Mouse (Mus musculus): Measurements from ENCODE around the gene Herc4. TPM values are rescaled to one million over a fixed set of nuclear protein-coding genes. Genes with fewer than 3 reads are reported as not detected.

Gene Herc4
- 10 to 100 TPM; 18.1 to 20.6 TPM for total RNA-seq (2021)
- long read RNA-seq, experiment 1, transcript Herc4-208 (26 exons, 3,914 nt), result major isoform, 5 of 16 reads
- long read RNA-seq, experiment 1, transcript Herc4-201 (25 exons, 3,898 nt), result major isoform, 5 of 16 reads
- long read RNA-seq, experiment 1, partial matches to known transcripts, result 2 of 16 reads
- long read RNA-seq, experiment 1, other reads (novel, unspliced or antisense), result 4 of 16 reads
- long read RNA-seq, experiment 2, transcript Herc4-201 (25 exons, 3,898 nt), result major isoform, 10 of 17 reads
- long read RNA-seq, experiment 2, partial matches to known transcripts, result 1 of 17 reads
- long read RNA-seq, experiment 2, other reads (novel, unspliced or antisense), result 3 of 17 reads

DNA sequence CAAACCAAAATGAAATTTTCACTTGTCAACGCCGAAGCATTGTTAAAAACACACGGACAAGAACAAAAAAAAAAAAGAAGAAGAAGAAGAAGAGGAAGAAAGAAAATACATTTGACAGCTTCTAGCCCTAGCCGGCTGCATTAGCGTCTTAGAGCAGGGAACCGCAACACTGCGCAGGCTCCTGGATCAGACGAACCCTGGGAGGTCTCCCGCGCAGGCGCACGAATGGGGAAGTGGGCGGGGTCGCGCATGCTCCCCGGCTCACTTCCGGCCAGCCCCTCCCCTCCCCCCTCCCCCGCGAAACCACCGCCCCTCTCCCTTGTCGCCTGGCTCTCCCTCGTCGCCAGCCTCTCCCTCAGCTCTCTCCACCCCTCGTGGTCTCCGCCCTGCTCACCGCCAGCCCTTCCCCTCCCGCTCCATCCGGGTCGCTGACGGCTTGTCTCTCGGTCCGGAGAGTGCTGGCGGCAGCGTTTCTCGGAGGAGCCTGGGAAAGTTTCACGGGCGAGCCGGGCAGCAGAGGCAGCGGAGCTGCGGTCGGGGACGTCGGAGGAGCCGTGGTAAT is at the start of gene Herc4:
Gene Herc4, plus strand, starts transcription at position 318 of the 562 bp plus-strand sequence.
- peak; percentile 95 for DNase-seq
- intact Hi-C loops (cut with DNase I; ENCODE audit: low total_unique reads), result no loop called here

DNA sequence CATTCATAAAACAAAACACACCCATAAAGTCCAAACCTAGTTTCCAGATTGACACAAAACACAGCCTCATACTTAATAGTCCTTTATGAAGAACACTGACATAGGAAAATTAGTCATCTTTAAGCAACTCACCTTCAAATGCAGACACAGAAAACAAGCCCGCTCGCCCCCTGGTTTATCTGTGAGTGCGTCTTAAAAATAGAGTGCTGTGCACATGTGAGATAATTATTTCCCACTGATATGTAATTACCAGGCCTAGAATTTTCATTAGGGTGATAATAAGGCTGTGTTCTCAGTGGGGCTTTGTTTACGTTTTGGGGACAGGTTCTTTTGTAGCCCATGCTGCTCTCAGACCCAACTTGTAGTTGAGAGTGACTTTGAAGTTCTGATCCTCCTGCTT is 44.6 kb upstream of the Herc4 start:
- intact Hi-C loops (cut with DNase I; ENCODE audit: low total_unique reads), result no loop called here
- no peak for DNase-seq

DNA sequence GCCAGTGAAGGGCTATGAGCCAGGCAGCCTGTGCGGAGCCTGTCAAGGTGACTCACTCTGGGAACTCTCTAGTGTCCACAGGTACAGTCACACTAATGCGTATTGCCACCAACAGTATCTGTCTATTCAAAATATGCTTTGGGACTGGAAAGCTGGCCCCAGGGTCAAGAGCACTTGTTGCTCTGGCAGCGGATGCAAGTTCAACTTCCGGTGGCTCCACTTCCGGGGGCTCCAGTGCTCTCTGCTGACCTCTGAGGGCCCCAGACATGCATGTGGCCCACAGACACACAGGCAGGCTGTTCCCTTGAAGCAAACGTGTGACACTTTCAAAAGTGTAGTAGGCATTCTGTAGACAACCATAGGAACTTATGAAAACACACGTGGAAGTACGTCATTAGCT is 42.1 kb upstream of the Herc4 start:
- intact Hi-C loops (cut with DNase I; ENCODE audit: low total_unique reads), result no loop called here
- DNase-seq, result no peak

DNA sequence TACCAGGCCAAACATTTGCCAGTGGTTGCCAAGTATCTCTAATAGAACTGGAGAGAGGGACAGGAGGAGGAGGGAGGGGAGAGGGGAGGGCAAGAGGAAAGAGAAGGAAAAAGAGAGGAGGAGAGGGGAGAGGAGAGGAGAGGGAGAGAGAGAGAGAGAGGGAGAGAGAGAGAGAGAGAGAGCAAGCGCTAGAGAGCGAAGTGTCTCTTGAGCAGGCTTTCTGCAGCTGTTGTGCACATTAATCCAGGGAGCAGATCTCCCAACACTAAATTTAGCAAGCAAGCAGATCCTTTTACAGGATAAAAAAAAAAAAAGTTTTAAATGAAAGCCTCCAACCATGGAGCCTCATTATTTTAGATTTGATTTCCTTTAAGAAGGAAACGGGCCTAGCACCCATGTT is 40.6 kb upstream of the Herc4 start:
- DNase-seq, result no peak
- intact Hi-C loops (cut with DNase I; ENCODE audit: low total_unique reads), result no loop called here

DNA sequence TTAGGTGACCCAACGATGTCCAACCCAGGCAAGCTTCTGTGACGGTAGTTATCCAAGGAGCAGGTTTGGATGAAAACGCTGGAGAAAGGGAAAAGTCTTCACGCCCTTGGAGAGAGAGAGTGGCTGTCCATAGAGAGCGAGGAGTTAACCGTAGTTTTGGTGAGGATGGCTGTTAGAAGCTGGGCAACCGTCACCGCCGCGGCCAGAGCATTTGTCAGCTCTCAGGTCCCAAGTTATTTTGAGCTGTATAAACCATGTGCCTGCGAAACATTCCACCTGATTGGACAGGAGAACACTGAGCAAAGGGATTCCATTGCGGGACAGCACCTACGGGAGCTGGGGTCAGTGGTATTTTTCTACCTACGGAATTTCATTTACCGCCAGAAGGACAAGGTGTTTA is 39.9 kb upstream of the Herc4 start, which contains the start of gene Mypn:
Gene Mypn, minus strand, starts transcription at position 225 of the 400 bp plus-strand sequence.
- peak; percentile 50 for DNase-seq
- intact Hi-C loops (cut with DNase I; ENCODE audit: low total_unique reads), result no loop called here

DNA sequence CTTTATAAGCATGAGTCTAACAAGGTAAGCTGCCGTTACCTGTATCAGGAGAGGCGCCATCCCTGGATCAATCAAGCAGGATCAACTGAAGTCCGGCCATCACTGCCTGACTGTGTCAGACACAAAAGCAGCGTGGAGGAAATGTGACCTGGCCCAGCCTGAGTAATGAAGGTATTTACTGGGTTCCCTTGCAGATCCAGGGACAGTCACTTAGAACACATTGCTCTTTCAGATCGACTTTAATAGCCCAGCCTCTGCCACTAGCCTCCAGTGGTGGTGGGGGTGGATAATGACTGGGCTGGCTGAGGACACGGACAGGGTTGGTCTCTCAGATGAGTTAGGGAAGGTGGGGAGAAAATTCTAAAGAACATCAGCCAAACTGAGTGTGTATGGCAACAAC is 34.7 kb upstream of the Herc4 start:
- no peak for DNase-seq
- intact Hi-C loops (cut with DNase I; ENCODE audit: low total_unique reads), result no loop called here

DNA sequence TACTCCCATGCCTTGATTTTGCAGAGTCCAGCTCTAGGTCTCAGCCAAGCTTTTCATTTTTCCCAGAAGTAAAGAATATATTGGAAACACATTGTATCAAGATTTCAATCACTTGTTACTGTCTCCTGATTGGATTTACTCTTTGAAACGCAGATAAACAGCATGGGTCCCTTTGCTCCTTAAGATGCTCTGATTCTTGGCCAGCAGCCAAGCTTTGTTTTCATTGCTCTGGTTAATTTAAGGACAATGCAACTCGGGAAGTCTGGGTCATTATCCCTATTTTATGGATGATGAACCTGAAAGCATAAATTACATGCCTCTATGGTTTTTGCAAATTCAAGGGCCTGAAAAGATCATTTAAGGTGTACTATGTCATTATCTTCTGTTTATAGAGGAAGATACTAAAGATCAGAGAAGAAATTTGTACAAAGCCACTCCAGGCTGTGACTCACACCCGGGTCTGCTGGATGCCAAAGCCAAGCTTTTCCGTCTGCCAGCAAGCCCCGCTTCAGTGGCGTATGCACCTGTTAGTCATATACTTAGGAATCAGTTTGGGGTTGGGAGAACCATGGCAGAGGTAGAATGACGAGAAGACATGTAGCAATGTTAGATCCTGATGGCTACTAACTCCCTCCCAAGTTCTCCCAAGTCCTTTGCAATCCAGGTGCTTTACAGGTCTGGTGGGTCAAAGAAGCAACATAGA is 22.4 kb upstream of the Herc4 start:
- intact Hi-C loops (cut with DNase I; ENCODE audit: low total_unique reads), result no loop called here

DNA sequence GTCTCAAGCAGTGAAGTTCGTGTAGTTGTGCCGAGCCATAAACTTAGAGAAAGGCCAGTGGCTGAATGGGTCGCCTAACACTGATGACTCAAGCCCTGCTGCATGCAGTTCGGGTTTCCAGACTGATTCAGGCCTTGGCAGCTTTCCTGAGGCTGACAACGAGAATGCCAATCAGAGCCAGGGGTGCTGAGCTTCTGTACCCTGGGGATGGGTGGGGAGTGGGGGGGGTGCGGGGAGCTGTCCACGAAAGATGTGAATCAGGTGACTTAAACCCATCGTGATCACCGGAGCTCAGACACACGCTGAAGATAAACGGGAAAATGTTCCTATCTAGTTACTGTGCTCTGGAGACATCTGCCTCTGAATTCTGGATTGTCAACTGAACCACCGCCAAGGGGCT is 19.3 kb upstream of the Herc4 start:
- peak; percentile 66 for DNase-seq

More for the DNA sequence above, 22.4 kb upstream of the Herc4 start:
- no peak for DNase-seq

DNA sequence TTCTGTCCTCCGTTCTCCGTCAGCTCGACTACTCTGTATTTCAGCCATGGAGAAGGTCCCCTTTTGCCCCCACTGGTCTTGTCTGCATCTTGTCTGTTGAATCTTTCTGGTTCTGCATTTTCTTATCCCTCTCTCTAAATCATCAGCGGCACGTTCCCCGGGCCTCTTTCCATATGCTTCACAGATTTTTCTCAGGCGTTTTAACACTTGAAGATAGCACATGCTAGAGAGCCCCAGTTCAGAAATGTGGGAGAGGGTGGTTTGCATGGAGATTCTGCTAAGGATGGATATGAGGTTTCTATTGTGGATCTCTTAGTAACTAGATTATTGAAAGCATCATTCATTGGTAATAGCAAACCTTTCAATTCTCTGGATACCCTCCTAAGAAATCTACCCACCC is 13.3 kb upstream of the Herc4 start:
- no peak for DNase-seq
- intact Hi-C loops (cut with DNase I; ENCODE audit: low total_unique reads), result no loop called here

More for the DNA sequence above, 19.3 kb upstream of the Herc4 start:
- intact Hi-C loops (cut with DNase I; ENCODE audit: low total_unique reads), result no loop called here

DNA sequence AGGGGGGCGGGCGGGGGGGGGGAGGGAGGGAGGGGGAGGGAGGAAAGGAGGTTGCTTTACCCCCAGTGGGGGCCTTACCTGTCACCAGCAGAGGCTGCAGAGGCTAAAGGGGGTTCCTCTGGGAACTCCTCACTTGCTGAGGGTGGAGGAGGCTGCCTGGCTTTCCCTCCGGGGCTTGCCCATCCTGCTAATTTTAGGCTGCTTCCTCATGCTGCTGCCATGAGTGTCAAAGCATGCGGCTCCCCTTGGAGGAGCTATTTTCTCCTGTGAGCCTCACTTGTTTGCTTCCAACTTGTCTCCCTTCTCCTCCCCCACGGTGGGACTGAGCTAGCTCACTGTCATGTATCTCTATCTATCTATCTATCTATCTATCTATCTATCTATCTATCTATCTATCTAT is 12.8 kb upstream of the Herc4 start:
- peak; percentile 44 for DNase-seq
- intact Hi-C loops (cut with DNase I; ENCODE audit: low total_unique reads), result no loop called here

DNA sequence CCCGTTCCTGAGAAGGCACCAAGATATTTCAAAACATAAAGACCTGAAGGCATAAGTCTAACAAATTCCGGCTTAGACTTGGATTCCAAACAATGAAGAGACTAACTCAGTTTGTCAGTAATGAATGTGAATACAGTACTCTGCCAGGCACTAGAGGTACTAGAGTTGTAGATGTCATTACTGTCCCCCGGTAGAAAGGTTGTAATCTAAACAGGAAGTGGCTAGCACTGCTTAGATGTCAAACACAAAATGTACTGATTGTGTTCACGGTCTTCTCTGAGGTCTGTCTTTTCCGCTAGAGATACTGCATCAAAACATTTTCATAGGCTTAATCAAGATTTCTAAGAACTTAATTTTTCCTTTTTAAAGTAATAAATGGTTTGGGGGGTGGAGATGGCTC is 12.0 kb upstream of the Herc4 start:
- no peak for DNase-seq
- intact Hi-C loops (cut with DNase I; ENCODE audit: low total_unique reads), result no loop called here

DNA sequence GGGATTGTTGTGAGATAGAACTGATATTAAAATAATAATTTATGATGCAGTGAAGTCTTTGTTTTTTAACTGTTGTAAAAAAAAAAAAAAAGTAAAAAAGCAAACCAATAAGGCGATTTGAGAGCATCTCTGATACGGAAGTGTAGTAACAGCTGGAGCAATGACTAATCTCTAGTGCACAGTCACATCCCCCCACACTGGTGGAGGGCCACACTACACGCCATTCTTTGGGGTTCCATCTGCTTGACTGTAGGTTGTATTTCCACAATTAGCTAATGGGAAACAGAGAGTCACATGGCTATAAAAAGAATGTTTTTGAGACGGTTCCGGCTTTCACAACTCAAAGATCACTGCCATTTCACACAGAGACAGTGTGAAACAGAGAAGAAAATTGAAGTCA is 9.5 kb upstream of the Herc4 start:
- DNase-seq, result no peak
- intact Hi-C loops (cut with DNase I; ENCODE audit: low total_unique reads), result no loop called here

DNA sequence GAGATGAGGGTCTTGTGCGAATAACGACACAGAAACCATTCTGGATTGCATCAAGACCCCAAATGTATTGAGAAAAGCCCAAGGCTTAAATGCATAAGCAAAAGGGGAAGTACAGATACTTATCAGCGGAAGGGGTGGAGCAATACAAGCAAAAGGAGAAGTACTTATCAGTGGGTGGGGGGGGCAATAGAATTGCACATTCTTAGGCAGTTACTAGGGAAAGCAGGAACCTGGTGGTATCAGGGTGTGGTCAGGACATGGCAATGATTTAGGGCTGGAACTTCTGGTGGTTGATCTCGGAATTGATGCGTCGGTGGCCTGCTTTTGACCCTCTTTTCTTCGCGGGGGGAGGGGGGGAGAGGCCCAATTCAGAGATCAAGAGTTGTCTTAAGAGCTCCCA is 7.7 kb upstream of the Herc4 start:
- no peak for DNase-seq

DNA sequence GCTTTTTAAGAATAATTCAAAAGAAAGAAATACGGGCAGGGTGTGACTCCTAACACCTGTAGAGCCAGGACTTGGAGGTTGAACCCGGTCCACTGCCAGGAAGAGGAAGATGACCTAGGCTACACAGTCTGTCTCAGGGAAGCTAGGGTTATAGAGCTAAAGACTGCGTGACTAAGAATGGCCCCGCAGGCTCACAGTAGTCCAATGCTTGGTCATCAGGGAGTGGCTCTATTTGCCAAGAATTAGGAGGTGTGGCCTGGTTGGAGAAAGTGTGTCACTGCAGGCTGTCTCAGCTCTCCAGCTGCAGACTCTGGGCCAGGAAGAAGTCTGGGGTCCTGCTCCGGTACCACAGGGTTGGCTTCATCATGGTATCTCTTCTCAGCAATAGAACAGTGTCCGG is 6.9 kb upstream of the Herc4 start:
- no peak for DNase-seq
- intact Hi-C loops (cut with DNase I; ENCODE audit: low total_unique reads), result no loop called here

More for the DNA sequence above, 7.7 kb upstream of the Herc4 start:
- intact Hi-C loops (cut with DNase I; ENCODE audit: low total_unique reads), result no loop called here

DNA sequence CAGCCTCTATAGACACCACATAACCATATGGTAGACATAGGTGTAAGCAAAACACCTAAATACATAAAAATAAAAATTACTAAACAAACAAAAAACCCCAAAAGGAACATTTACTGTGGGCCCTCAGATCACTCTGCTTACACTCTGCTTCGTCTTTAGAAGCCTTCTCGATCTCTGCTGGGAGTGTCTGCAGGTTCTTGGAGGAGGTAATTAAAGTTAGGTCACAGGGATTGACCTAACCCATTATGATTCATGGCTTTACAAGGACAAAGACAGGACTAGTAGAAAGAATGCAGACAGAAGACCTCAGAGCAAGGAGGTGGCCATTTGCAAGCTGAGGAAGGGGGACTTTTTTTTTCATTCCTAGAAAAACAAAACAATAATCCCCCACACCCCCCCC is 6.4 kb upstream of the Herc4 start:
- intact Hi-C loops (cut with DNase I; ENCODE audit: low total_unique reads), result no loop called here
- DNase-seq, result no peak

DNA sequence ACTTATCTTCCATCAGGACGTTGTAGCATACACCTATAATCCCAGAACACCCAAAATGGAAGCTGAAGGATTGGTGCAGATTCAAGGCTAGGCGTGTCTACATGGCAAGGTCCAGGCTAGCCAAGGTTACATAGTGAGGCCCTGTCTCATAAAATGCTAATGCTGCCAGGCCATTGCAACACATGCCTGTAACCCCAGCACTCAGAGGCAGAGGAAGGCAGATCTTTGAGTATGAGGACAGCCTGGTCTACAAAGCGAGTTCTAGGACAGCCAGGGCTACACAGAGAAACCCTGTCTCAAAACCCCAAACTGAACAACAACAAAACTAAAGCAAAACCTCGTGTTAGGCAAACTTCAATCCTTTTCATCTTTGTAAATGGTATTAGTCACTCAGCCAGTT is 5.5 kb upstream of the Herc4 start:
- DNase-seq, result no peak
- intact Hi-C loops (cut with DNase I; ENCODE audit: low total_unique reads), result no loop called here

DNA sequence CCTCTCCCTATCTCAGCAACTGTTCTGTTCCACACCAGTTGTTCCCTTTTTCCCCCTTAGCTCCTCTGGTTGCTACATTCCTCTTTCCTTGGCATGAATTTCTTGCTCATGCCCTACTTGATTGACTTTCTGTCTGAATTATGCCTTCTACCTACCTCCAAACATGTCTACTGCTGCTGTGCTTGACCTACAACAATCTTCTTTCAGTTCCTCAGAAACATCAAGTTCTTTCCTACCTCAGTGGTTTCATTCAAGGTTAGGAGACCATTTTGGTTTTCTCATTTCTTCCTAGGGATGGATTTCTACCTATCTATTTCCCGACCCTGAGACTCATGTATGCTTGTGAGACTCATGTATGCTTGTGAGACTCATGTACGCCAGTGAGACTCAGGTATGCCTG is 3.8 kb upstream of the Herc4 start:
- intact Hi-C loops (cut with DNase I; ENCODE audit: low total_unique reads), result no loop called here
- no peak for DNase-seq

DNA sequence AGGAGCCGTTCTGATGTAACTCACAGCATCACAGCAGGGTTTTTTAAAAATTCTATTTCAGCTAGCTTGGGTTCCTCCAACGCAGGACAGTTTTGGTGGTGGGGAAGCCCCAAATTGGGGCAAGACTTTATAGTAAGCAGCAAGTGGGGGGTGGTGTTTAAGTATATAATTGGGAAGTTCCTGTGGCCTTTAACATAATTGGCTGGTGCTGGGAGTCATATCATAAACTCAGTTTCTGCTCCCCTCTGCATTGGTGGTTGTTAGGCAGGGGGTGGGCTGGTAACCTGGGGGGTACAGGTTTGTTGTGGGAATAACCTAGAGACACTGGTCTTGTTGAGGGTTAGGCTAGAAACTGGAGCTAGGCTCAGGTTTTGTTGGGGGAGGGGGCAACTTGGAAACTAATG is 2.7 kb upstream of the Herc4 start:
- DNase-seq, result no peak
- intact Hi-C loops (cut with DNase I; ENCODE audit: low total_unique reads), result no loop called here

DNA sequence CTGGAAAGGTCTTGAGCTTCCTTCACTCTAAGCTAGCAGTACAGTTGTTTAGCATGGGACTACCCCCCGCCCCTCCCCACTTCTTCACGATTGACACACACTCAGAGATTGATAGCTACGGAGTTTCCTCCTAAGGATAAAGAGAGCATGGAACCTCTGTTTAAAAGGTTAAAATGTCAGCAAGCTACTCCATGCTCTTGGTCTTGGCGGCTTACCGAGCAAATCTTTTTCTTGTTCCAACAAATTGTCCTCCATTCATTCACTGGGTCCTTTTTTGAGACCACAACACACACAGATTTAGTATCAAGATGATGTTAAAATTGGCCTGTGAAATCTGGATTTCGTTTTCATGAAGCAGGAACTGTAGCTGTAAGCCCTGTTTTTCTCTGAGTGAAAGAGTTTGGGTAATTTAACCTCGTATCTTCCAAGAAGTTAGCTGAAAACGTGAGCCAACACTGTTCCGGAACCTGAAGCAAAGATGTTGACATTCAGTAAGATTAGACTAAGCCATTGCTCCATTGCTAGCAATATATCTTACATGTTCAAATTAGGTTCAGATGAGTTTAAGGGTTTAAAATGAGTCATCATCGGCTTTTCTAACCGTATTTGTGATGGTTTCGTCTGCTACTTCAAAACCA is 693 bp upstream of the Herc4 start:
- intact Hi-C loops (cut with DNase I; ENCODE audit: low total_unique reads), result no loop called here
- DNase-seq, result no peak

DNA sequence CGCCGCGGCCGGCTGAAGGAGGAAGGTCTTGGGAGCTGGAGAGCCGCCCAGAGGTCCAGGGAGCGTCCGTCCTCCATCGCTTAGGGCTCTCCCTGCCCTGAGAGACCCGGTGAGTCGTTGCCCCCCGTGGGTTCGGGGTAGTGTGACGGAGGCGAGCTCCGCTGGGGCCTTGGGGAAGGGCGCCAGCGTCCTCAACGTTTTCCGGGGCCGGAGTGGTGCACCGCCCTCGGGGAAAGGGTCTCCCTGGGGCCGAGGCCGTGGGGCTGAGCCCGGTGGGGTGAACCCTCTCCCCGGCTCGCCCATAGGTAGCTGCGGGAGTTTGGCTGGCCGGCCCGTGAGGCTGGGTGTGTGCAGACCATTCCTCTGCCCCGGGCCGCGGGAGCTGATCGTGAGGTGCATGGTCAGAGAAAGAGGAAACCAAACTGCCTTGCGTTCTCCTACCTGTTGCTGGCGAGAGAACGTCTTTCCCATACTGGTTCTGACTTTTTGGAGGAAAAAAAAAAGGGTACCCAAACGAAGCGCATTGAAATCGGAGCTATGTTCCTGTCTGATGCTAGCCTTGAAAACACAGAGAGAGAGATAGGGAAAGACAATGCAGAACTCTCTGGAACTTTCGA is 553 bp downstream of the Herc4 start:
- intact Hi-C loops (cut with DNase I; ENCODE audit: low total_unique reads), result no loop called here
- DNase-seq, result no peak
